Mouse (Mus musculus) lung, embryonic 15.5 days (tissue): ENCODE results near the gene Olfm2. TPM values are rescaled to one million over a fixed set of nuclear protein-coding genes. Genes with fewer than 3 reads are reported as not detected.
"Not testable (repeated sequence)": the region's sequence is repeated elsewhere in the genome, so short reads cannot be mapped to it uniquely, and the experiment has no call there.

ENCODE experiments used
- ATAC-seq: fragments of 200-750 bp; cut with Nextera tagmentation; 2 replicates; pipeline ENCODE4 v1.8.0; 2017; ENCODE audit warnings: moderate number of reproducible peaks, borderline replicate concordance; ENCODE audit not compliant: low FRiP score, low TSS enrichment; ENCODE audit errors: extremely low read depth
- H3K27ac ChIP-seq: fragments of 300-500 bp; sonication (generic); 2 replicates; pipeline ENCODE4 v1.5.1; 2015; ENCODE audit warnings: moderate library complexity, mild to moderate bottlenecking, inconsistent platforms
- H3K27me3 ChIP-seq: fragments of 300-500 bp; sonication (generic); 2 replicates; pipeline ENCODE4 v1.6.1; 2015; ENCODE audit warnings: inconsistent platforms
- H3K36me3 ChIP-seq: fragments of 300-500 bp; sonication (generic); 2 replicates; pipeline ENCODE4 v1.6.1; 2015; ENCODE audit warnings: inconsistent platforms
- H3K4me1 ChIP-seq: fragments of 300-500 bp; sonication (generic); 2 replicates; pipeline ENCODE4 v1.6.1; 2015; ENCODE audit warnings: inconsistent platforms
- H3K4me2 ChIP-seq: fragments of 300-500 bp; sonication (generic); 2 replicates; pipeline ENCODE4 v1.6.1; 2015; ENCODE audit warnings: inconsistent platforms, mild to moderate bottlenecking, moderate library complexity
- H3K4me3 ChIP-seq: fragments of 300-500 bp; sonication (generic); 2 replicates; pipeline ENCODE4 v1.5.1; 2015; ENCODE audit warnings: mild to moderate bottlenecking, inconsistent platforms
- H3K9ac ChIP-seq: fragments of 300-500 bp; sonication (generic); 2 replicates; pipeline ENCODE4 v1.6.1; 2015; ENCODE audit warnings: inconsistent platforms
- H3K9me3 ChIP-seq: fragments of 300-500 bp; sonication (generic); 2 replicates; pipeline ENCODE4 v1.6.1; 2016; ENCODE audit warnings: inconsistent platforms
- WGBS: fragments of 180-500 bp; shearing (Covaris S2); methylation state at CpG from one replicate; pipeline ENCODE4 v1.1.7; 2015; 5-methylcytosine and 5-hydroxymethylcytosine counted together
- polyA plus RNA-seq: library from polyadenylated mRNA; unstranded; fragments of >200 nt; fragmentation: Nextera tagmentation; extraction: Ambion mirVana; gene quantifications from 2 replicates; pipeline ENCODE4 v1.2.1, GENCODE M21; 2015

Olfm2 gene
- polyA plus RNA-seq, 1 experiment from 2014 or later, result 2.7 TPM

- H3K27ac ChIP-seq, result no peak overlapping the region
- no peak overlapping the region for H3K4me2 ChIP-seq
- ATAC-seq, result no peak
- H3K4me1 ChIP-seq, result no peaks in the 10 kb centered on the region
- H3K9me3 ChIP-seq, result no peaks in the 10 kb centered on the region
- H3K27me3 ChIP-seq, result no peaks in the 10 kb centered on the region
- H3K9ac ChIP-seq, result no peak overlapping the region
- H3K4me3 ChIP-seq, result no peak overlapping the region
- WGBS, result 25% methylated on average over 6 of the region's 11 CpGs
- H3K36me3 ChIP-seq, result no peaks in the 10 kb centered on the region
Measured at GRCm38 (mm10) chr9:20713478-20713987, 32.6 kb downstream of the Olfm2 start.

DNA sequence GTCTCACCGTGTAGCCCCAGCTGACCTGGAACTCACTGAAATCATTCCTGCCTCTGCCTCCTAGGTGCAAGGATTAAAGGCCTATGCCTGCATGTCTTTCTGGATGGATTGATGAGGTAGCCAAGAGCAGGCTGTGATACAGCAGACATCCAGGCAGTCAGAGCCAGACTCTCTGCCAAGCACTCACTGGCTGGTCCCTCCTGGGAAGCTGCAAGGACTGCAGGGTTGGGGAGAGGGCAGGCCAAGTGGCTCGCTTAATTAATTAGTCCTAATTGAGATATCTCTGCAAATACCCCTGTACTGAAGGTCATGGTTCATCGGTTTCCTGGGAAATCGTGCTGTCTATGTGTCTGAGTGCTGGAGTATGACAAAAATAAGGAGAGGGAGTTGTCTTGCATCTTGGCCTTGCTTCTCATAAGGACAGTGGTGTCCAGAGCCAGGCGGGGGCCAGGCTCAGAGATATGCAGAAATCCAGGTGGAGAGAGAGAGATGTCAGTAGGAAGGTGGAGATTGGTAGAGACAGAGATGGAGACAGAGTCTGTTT, 33.1 kb downstream of the Olfm2 start:
- 70% methylated on average over 5 of the region's 5 CpGs for WGBS
- H3K4me2 ChIP-seq, result no peak overlapping the region
- H3K4me1 ChIP-seq, result no peaks in the 10 kb centered on the region
- no peak overlapping the region for H3K4me3 ChIP-seq
- no peaks in the 10 kb centered on the region for H3K36me3 ChIP-seq
- no peaks in the 10 kb centered on the region for H3K27me3 ChIP-seq
- no peak overlapping the region for H3K9ac ChIP-seq
- ATAC-seq, result no peak
- no peak overlapping the region for H3K27ac ChIP-seq
- no peaks in the 10 kb centered on the region for H3K9me3 ChIP-seq

- no peak for ATAC-seq
- no peak overlapping the region for H3K4me3 ChIP-seq
- no peak overlapping the region for H3K27ac ChIP-seq
- no peaks in the 10 kb centered on the region for H3K4me1 ChIP-seq
- no peaks in the 10 kb centered on the region for H3K36me3 ChIP-seq
- no peaks in the 10 kb centered on the region for H3K9me3 ChIP-seq
- no peak overlapping the region for H3K4me2 ChIP-seq
- H3K27me3 ChIP-seq, result no peaks in the 10 kb centered on the region
- 69% methylated on average over 3 of the region's 3 CpGs for WGBS
- H3K9ac ChIP-seq, result no peak overlapping the region
Measured at GRCm38 (mm10) chr9:20710471-20710870, 35.7 kb downstream of the Olfm2 start.

- no peak overlapping the region for H3K9ac ChIP-seq
- 19% methylated on average over 4 of the region's 4 CpGs for WGBS
- H3K4me1 ChIP-seq, result no peaks in the 10 kb centered on the region
- no peak overlapping the region for H3K4me2 ChIP-seq
- H3K4me3 ChIP-seq, result no peak overlapping the region
- H3K36me3 ChIP-seq, result no peaks in the 10 kb centered on the region
- no peaks in the 10 kb centered on the region for H3K27me3 ChIP-seq
- H3K9me3 ChIP-seq, result no peaks in the 10 kb centered on the region
- no peak for ATAC-seq
- H3K27ac ChIP-seq, result no peak overlapping the region
Measured at GRCm38 (mm10) chr9:20705981-20706380, 40.2 kb downstream of the Olfm2 start.

- no peaks in the 10 kb centered on the region for H3K27me3 ChIP-seq
- no peak for ATAC-seq
Measured at GRCm38 (mm10) chr9:20705420-20705819, 40.7 kb downstream of the Olfm2 start.

GRCm38 (mm10) chr9:20703832-20704380, 42.2 kb downstream of the Olfm2 start:
- Histone ChIP-seq H3K4me2 (no peak overlapping the region), H3K9ac (no peak overlapping the region), H3K27ac (no peak overlapping the region), H3K4me1 (no peaks in the 10 kb centered on the region), H3K36me3 (no peaks in the 10 kb centered on the region), H3K4me3 (no peak overlapping the region), H3K9me3 (no peaks in the 10 kb centered on the region), H3K27me3 (no peaks in the 10 kb centered on the region)
- 59% methylated on average over 8 of the region's 8 CpGs for WGBS
- ATAC-seq, result no peak

More at GRCm38 (mm10) chr9:20705420-20705819, 40.7 kb downstream of the Olfm2 start:
- Histone ChIP-seq H3K4me2 (no peak overlapping the region), H3K27ac (no peak overlapping the region), H3K9me3 (no peaks in the 10 kb centered on the region), H3K9ac (no peak overlapping the region), H3K36me3 (no peaks in the 10 kb centered on the region), H3K4me1 (no peaks in the 10 kb centered on the region), H3K4me3 (no peak overlapping the region)

GRCm38 (mm10) chr9:20697466-20697865, 48.7 kb downstream of the Olfm2 start:
- Histone ChIP-seq H3K4me3 (no peak overlapping the region), H3K27me3 (peaks cover 19% of the 10 kb centered on the region), H3K4me1 (0 out of 2 replicates have a peak, but pooled peaks cover 7% of the 10 kb centered on the region), H3K4me2 (no peak overlapping the region), H3K9ac (no peak overlapping the region), H3K27ac (no peak overlapping the region), H3K9me3 (no peaks in the 10 kb centered on the region), H3K36me3 (no peaks in the 10 kb centered on the region)
- WGBS, result 30% methylated on average over 8 of the region's 8 CpGs
- no peak for ATAC-seq

- no peak for ATAC-seq
- 0 out of 2 replicates have a peak, but pooled peaks cover 7% of the 10 kb centered on the region for H3K4me1 ChIP-seq
- no peaks in the 10 kb centered on the region for H3K9me3 ChIP-seq
- no peak overlapping the region for H3K4me3 ChIP-seq
- peaks cover 19% of the 10 kb centered on the region for H3K27me3 ChIP-seq
- H3K9ac ChIP-seq, result no peak overlapping the region
- H3K36me3 ChIP-seq, result no peaks in the 10 kb centered on the region
- no peak overlapping the region for H3K27ac ChIP-seq
- H3K4me2 ChIP-seq, result no peak overlapping the region
- 68% methylated on average over 5 of the region's 5 CpGs for WGBS
Measured at GRCm38 (mm10) chr9:20696107-20696712, 49.9 kb downstream of the Olfm2 start.

- Histone ChIP-seq H3K4me2 (peak overlapping the region; percentile 53), H3K36me3 (no peaks in the 10 kb centered on the region), H3K27ac (no peak overlapping the region), H3K4me1 (0 out of 2 replicates have a peak, but pooled peaks cover 7% of the 10 kb centered on the region), H3K4me3 (peak overlapping the region; percentile 23), H3K9ac (no peak overlapping the region), H3K9me3 (no peaks in the 10 kb centered on the region), H3K27me3 (peaks cover 19% of the 10 kb centered on the region)
- no peak for ATAC-seq
- WGBS, result 4% methylated on average over 25 of the region's 25 CpGs
Measured at GRCm38 (mm10) chr9:20694721-20695235, 51.4 kb downstream of the Olfm2 start.

DNA sequence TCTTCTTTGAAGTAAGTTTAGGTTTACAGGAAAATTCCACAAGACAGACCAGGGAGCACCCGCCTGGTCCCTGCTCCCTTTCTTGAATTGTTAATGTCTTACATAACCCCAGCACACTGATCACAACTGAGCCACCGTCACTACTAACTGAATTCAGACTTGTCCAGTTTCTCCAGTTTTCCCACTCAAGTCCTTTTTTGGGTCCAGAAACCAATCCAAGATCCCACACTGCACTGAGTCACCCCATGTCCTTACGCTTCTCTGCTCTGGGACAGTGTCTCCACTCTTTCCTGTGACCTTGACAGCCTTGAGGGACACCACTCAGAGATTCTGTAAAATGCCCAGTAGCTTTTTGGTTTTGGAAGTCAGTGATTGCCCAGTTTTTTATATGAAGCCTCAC, 53.3 kb downstream of the Olfm2 start:
- Histone ChIP-seq H3K4me3 (no peak overlapping the region), H3K27me3 (peaks cover 19% of the 10 kb centered on the region), H3K27ac (no peak overlapping the region), H3K9me3 (no peaks in the 10 kb centered on the region), H3K9ac (no peak overlapping the region), H3K36me3 (no peaks in the 10 kb centered on the region), H3K4me1 (0 out of 2 replicates have a peak, but pooled peaks cover 7% of the 10 kb centered on the region), H3K4me2 (no peak overlapping the region)
- WGBS, result 81% methylated on average over 3 of the region's 3 CpGs
- no peak for ATAC-seq

- H3K27me3 ChIP-seq, result peaks cover 17% of the 10 kb centered on the region
- not testable (repeated sequence) for H3K9ac ChIP-seq, H3K27ac ChIP-seq, H3K4me3 ChIP-seq, ATAC-seq, H3K4me1 ChIP-seq, H3K36me3 ChIP-seq, H3K9me3 ChIP-seq, H3K4me2 ChIP-seq
- WGBS, result 85% methylated on average over 2 of the region's 2 CpGs
Measured at GRCm38 (mm10) chr9:20690449-20690848, 55.7 kb downstream of the Olfm2 start.

DNA sequence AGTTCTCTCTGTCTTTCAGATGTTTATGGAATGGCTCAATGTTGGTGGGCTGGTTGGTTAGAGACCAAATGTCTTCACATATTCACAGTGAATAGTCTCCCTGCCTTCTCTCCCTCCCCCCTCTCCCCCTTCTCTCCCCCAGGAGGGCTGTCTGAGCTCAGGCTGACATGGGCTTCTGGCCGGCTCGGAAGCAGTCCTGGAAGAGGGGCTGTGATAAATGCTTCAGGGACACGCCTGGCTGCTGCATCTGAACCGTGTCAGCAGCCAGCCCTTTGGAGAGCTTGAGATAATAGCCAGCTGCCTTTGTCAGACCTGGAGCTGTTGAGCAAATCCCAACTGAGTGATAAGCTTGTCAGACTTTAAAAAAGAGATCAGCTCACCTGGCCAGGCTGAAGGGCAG, 56.2 kb downstream of the Olfm2 start:
- ATAC-seq, result peak; percentile 51
- H3K27ac ChIP-seq, result no peak overlapping the region
- H3K4me3 ChIP-seq, result no peak overlapping the region
- H3K9me3 ChIP-seq, result no peaks in the 10 kb centered on the region
- 1% methylated on average over 4 of the region's 4 CpGs for WGBS
- no peak overlapping the region for H3K4me2 ChIP-seq
- no peak overlapping the region for H3K9ac ChIP-seq
- peaks cover 11% of the 10 kb centered on the region for H3K27me3 ChIP-seq
- H3K4me1 ChIP-seq, result 0 out of 2 replicates have a peak, but pooled peaks cover 4% of the 10 kb centered on the region
- H3K36me3 ChIP-seq, result no peaks in the 10 kb centered on the region
